Mouse (Mus musculus) heart, postnatal 10 days (tissue): ENCODE measurements around the gene Eid2b. TPM values are rescaled to one million over a fixed set of nuclear protein-coding genes. Genes with fewer than 3 reads are reported as not detected.

Experiments used
- DNase-seq, 2 experiments: peaks; one replicate each; pipeline ENCODE4 v3.0.0; 2021
- intact Hi-C: fragments of 180-260 bp; cut with DNase I; formaldehyde crosslinking; loops from one replicate; pipeline ENCODE4 v1.15.1; 2025
- total RNA-seq, 2 experiments: library from RNA; stranded (reverse); gene quantifications; 2 replicates each; pipeline ENCODE4 v1.2.3; 2021

Gene Eid2b
- total RNA-seq, 2 experiments from 2014 or later, result 10.9 to 11.1 TPM

DNA sequence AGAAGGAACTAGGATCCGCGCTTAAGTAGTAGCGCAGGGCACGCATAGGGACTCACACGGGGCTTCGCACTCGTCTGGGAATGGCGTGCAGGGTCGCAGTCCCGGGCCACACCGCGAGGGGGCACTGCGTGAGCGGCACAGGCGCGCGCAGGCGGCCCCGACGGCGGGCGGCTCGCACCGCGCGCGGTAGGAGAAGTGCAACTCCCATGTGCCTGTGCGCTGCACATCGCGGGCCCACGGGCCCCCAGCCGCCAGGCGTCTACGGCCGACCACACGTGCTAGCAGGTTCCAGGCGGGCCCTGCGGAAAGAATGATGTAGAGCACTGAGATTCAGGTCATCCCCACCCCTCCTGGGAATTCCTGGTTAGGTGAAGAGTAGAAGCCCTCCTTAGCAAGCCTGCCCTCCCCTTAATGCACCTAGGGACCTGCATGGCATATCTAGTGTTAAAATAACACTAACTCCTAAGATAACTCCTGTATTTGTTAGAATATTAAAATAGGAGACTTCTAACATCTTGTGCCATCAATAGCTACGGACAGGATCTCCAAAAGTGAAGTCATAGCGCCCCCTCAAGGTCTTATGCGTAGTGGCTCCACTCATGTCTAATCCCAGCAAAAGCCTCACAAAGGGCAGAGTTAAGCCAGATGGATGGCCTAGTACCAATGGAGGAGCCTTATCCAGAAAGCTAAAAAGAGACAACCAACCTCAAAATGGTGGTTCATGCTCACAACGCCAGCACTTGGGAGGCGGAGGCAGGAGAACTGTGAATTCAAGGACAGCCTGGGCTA is 21.5 kb downstream of the Eid2b start:
- peak; percentile 29 to 64 for DNase-seq
- intact Hi-C loops, result loop anchor here (1.0 kb wide), 1 partner anchor 151 kb away; no protein-coding TSS in a partner anchor

- intact Hi-C loops, result loop anchor here (2.0 to 5.0 kb wide), 2 partner anchors 23 to 90 kb away; no protein-coding TSS in a partner anchor
- peak; percentile 62 to 71 for DNase-seq
These were observed 24.3 kb downstream of the Eid2b start, which contains the start of gene Dll3 for GRCm38 (mm10) chr7:28301616-28302433. Dll3 (minus strand) TSS chr7:28302238.

DNA sequence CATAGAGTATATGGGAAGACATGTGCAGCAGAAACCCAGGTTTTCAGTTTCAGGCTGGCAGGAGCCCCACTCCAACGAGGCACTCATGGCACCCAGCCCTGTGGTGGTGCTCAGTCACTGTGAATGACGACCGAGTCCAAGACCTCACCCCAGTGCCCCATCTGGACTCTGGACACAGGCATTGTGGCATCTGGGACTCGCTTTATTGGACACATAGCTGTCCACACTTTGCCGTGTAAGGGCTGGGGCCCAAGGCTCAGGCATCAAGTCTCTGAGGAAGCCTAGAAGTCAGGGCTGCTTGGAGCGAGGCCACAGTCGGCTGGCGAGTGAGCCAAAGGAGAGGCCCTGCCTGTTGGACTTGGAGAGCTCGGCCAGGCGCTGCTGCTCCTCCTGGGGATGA is 28.1 kb downstream of the Eid2b start:
- DNase-seq, result no peak
- intact Hi-C loops, result no loop called here

DNA sequence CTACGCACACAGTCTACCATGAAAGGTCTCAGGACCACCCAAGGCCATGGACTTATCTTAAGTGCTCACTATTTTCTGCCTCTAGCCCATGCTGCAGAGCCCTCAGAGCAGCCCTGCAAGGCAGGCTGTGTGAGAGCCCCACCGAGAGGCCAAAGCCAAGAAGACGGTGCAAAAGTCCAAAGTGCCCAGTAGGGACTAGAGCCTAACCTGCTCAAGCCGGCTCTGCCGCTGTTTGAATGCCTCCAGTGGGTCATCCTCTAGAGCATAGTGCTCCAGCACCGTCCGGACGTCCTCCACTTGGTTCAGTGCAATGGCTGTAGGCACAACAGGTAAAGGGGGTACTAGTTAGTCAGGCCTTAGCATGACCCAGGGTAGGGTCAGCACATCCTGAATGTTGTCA is 28.7 kb downstream of the Eid2b start:
- intact Hi-C loops, result no loop called here

GRCm38 (mm10) chr7:28309737-28310136 is 32.2 kb downstream of the Eid2b start:
- no peak for DNase-seq
- intact Hi-C loops, result loop anchor here (5.0 kb wide), 1 partner anchor 257 kb away; the partner anchor contains the start of gene Psmc4

More for the DNA sequence above, 28.7 kb downstream of the Eid2b start:
- no peak for DNase-seq

DNA sequence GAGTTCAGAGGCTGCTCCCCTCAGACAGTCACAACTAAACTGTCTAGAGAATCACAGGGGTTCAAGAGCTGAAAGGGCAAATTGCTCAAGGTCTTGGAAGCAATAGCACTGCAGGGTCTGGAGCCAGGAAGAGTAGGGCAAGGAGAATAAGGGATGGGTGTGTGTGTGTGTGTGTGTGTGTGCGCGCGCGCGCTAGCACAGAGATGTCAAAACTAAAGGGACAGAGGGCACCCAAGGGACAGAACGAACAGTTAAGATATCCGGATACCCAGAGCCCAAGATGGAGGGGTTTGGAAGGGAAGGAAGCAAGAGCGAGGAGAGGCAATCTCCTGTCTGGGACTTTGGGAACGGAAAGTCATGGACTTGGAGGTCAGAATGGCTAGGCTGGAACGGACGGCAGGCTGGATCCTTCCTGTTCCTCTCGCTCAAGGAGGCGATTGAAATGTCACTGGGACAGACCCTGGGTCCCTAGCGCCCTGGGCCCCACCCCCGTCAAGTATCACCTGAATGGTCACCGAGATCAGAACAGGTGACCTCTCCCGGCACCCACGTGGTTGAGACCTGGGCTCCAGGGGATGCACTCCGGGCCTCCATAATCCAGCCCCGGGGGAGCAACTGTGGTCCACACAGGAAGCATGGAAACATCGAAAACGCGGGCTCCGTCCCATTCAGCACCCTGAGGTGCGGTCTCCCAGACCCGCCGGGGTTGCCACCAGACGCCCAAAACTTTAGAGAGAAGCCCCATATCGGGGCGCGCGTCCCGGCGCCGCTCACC is 33.8 kb downstream of the Eid2b start:
- no peak for DNase-seq
- intact Hi-C loops, result loop anchor here (5.0 kb wide), 1 partner anchor 259 kb away; the partner anchor contains the start of gene Psmc4

GRCm38 (mm10) chr7:28311926-28312543 is 34.5 kb downstream of the Eid2b start, which contains the start of gene Timm50:
Timm50 (minus strand) TSS chr7:28312072.
- DNase-seq, result peak; percentile 99
- intact Hi-C loops, result loop anchor here (5.0 kb wide), 1 partner anchor 260 kb away; the partner anchor contains the start of gene Psmc4

DNA sequence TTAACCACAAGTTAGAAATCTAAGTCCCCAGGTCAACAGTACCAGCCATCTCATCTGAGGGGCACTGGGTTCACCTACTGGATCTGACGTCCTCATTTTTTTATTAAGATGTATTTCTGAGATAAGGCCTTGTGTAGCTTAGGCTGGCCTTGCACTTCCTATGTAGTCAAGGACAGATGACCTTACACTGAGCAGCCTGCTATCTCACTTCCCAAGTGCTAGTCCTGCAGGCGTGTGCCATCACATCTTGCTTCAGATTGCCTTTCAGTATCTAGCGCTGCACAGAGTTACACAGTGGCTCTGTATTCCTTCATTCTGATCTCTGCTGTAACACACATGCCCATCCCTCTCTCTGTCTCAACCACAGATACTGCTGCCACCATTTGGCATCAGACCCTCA is 40.5 kb downstream of the Eid2b start:
- no peak for DNase-seq
- intact Hi-C loops, result no loop called here

- intact Hi-C loops, result no loop called here
- no peak for DNase-seq
These were observed 41.2 kb downstream of the Eid2b start for GRCm38 (mm10) chr7:28318714-28319113.

DNA sequence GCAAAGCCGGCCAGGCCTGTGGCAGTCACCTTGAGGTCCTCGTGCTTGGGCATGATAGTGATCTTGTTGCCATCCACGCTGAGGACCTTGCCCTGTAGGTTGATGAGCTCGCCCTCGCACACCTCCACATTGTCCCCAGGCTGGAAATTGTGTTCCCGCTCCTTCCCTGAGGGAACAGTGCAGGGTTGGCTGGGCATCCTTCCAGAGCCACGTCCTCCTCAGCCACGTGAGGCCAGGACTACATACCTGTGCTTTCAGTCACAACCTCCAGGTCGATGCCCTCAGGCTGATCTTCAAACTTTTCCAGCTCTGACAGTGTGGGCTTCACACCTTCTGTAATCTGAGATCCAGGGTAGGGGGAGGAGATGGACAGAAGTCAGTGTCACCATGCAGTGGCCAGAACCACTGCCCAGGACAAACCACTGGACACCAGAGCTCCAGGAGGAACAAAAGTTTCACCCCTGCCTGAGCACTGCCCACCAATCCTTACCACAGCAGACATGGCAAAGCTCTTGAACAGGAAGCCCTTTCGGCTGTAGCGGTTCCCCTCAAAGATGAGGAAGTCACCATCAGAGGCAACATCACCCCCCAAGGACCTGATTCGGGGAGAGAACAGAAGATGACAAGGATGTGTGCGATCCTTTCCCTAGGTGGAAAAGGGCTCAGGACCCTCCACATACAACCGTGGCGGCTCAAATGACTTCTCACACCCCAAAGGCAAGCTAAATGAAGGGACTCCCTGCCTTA is 44.6 kb downstream of the Eid2b start:
- intact Hi-C loops, result no loop called here

DNA sequence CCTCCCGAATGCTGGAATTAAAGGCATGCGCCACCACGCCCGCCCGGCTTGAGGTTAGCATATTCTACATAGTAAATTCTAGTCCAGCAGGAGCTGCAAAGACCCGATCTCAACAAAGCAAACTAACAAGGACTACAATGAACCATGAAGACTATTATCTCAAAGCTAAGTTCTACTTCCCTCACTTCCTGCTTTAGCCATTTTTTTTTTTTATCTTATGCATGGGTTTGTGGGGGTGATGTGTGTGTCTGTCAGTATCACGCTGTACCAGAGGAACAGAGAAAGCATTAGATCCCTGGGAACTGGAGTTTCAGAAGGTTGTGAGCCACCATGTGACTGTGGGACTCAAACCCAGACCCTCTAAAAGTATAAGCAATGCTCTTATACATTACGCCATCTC is 47.8 kb downstream of the Eid2b start:
- intact Hi-C loops, result no loop called here

More for the DNA sequence above, 44.6 kb downstream of the Eid2b start:
- DNase-seq, result no peak

DNA sequence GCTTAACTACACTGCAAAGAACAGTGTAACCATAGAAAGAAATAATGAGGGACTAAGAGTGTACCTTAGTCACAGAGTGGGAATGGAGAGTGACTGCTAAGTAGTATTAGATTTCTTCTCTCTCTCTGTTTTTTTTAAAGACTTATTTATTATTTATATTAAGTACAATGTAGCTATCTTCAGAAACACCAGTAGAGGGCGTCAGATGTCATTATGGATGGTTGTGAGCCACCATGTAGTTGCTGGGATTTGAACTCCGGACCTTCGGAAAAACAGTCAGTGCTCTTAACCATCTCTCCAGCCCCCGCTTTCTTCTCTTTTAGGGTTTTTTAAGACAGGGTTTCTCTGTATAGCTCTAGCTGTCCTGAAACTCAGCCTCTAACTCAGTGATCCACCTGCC is 48.9 kb downstream of the Eid2b start:
- intact Hi-C loops, result no loop called here
- DNase-seq, result no peak

More for the DNA sequence above, 47.8 kb downstream of the Eid2b start:
- DNase-seq, result no peak

- DNase-seq, result no peak
These were observed 50.7 kb downstream of the Eid2b start for GRCm38 (mm10) chr7:28328260-28328659.

More at GRCm38 (mm10) chr7:28328260-28328659, 50.7 kb downstream of the Eid2b start:
- intact Hi-C loops, result no loop called here

Other genes with a start within 250 kb of the Eid2b start
- 100 to 1,000 TPM; 120 to 121 TPM for gene Psmc4, start 227.6 kb upstream of the Eid2b start, total RNA-seq
- under 1 TPM in 1 of 2 experiments, not detected in 1; 0.07 TPM for gene Fcgbp, start 206.5 kb upstream of the Eid2b start, total RNA-seq
- not detected for gene 9530053A07Rik, start 148.3 kb upstream of the Eid2b start, total RNA-seq
- 10 to 100 TPM; 46.8 to 50.0 TPM for gene Fbl, start 108.0 kb upstream of the Eid2b start, total RNA-seq
- 10 to 100 TPM; 32.2 to 35.6 TPM for gene Dyrk1b, start 98.3 kb upstream of the Eid2b start, total RNA-seq
- gene Eid2, start 9.9 kb upstream of the Eid2b start, total RNA-seq, result 10 to 100 TPM; 17.1 to 17.2 TPM
- gene Selenov, start 13.4 kb downstream of the Eid2b start, total RNA-seq, result not detected
- not detected for gene Dll3, start 24.5 kb downstream of the Eid2b start, total RNA-seq
- 10 to 100 TPM; 54.8 to 58.8 TPM for gene Timm50, start 34.3 kb downstream of the Eid2b start, total RNA-seq
- gene Supt5, start 61.0 kb downstream of the Eid2b start, total RNA-seq, result 10 to 100 TPM; 60.7 to 61.1 TPM
- gene Rps16, start 72.9 kb downstream of the Eid2b start, total RNA-seq, result 100 to 1,000 TPM; 768 to 852 TPM
- 10 to 100 TPM; 36.0 to 42.3 TPM for gene Plekhg2, start 94.9 kb downstream of the Eid2b start, total RNA-seq
- gene Zfp36, start 102.5 kb downstream of the Eid2b start, total RNA-seq, result 10 to 100 TPM; 12.7 to 15.8 TPM
- 10 to 100 TPM; 20.7 to 22.6 TPM for gene Med29, start 115.0 kb downstream of the Eid2b start, total RNA-seq
- gene Paf1, start 115.2 kb downstream of the Eid2b start, total RNA-seq, result 10 to 100 TPM; 41.7 to 51.2 TPM
- 1 to 10 TPM; 7.6 to 8.7 TPM for gene Gmfg, start 159.7 kb downstream of the Eid2b start, total RNA-seq
- gene Lrfn1, start 174.2 kb downstream of the Eid2b start, total RNA-seq, result 1 to 10 TPM; 2.0 to 2.7 TPM
- gene Ifnl2, start 232.7 kb downstream of the Eid2b start, total RNA-seq, result not detected
- not detected for gene Ifnl3, start 245.1 kb downstream of the Eid2b start, total RNA-seq